Mouse (Mus musculus): ENCODE results near the gene Nagpa. TPM values are rescaled to one million over a fixed set of nuclear protein-coding genes. Genes with fewer than 3 reads are reported as not detected.

Gene Nagpa
- total RNA-seq (2023) = 26.2 TPM

DNA sequence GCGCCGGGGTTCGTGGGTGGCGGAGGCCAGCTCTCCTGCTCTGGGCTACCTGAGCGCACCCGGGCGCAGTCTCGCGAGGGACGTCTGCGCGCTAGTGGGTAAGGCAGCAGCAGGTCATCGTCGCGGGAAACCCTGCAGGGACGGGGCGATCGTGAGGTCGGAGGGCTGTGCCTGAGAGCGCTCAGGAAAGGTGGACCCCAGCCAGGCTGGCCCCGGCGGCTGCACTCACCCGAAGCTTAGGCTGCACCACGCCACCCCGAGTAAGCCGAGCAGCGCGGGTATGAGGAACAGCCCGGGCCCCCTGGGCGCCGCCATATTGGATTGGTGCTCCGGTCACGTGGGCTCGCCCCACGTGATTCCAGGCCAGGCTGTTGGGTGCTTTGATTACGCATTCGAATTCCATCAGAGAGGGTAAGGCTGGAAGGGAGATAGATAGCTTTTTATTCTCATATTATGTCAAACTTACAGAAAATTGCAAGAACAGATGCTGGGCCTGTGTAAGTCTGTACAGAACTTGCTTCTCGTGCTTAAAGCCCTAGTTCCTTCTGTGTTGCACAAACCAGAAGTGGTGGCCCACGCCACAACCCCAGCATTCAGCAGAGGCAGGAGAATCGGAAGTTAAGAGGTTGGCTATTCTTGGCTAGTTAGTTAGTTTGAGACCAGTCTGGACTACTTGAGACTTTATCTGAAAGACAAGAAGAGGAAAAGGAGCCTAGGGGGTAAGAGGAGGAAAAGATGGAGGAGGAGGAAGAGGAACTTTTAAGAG lies at the start of gene Nagpa:
Gene Nagpa, minus strand, starts transcription at position 345 of the 766 bp plus-strand sequence.

DNA sequence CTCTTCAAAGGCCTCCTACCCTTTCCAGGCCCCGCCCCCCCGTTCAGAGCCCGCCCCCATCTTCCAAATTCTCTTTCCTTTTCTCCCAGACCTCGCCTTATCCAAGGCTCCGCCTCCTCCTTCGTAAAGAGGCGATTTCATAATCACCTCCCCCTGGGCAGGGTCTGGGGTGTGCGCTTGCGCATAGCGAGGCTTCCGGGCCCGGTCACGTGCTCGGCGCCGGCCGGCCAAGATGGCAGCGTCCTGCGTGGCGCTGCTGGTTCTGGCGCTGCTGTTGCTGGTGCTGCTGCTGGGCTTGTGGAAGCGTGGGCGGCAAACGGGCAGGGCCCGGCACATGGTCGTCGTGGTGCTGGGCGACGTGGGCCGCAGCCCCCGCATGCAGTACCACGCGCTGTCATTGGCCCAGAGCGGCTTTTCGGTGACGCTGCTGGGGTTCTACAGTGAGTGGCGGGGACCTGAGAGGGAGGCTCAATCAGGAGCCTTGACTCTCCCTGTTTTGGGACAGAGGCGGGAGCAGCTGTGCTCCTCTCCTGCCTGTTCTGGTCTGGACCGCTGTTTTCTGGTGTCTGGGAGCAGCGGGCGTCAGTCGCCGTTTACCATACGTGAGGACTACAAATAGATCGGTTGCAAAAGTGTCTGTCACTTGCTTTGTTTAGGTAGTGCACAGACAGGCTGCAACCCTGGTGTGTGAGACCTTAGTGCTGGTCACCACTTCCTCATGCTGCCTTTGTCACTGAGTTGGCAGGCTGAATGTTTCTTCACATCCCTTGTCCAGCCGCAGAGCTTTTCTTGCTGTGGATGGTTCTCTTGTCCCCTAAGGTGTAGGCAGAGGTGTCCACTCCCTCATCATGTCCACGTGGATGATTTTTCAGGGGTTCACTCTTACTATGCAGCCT lies 29.9 kb upstream of the Nagpa start, which contains the start of gene Alg1:
Gene Alg1, plus strand, starts transcription at position 204 of the 896 bp plus-strand sequence.

DNA sequence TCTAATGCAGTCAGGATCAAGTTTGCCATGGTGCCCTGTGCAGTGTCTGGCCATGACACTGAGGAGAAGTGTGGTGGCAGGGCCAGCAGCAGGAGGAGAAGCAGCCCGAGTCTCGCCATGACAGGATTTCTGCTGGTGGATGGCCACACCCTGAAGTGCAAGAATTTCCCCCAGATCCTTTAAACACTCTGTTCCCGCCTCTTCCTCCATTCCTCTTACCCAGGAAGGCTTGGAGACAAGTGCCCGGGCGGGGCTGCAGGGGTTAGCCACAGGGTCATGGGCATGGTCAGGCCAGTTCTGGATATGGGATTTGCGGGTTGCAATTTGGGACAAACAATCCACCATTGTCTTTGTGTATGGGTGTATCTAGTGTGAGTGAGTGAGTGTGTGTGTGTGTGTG lies 18.3 kb upstream of the Nagpa start, which contains the start of gene AU021092:
Gene AU021092, minus strand, starts transcription at position 160 of the 400 bp plus-strand sequence.

DNA sequence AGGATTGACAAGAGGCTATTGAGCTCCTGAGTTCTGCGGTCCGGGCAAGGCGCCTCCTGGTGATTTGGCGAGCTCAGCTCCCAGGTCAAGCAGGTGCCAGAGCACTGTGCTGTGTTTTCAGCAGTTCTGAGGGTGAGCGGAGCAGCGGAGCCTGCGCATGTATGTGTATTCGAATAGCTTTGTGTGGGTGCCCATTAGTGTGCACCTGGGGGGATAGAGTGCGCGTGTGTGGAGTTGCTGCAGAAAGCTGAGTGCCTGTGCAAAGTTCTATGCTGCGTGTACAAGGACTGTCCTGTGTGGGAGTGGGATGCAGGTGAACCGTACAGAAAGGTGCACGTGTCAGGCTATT lies 56.8 kb downstream of the Nagpa start, which contains the start of gene Sec14l5:
Gene Sec14l5, plus strand, starts transcription at position 73 of the 349 bp plus-strand sequence.

Other genes starting within 250 kb of the Nagpa start
- gene Anks3, start 239.8 kb downstream of the Nagpa start, total RNA-seq (2023) = 74.7 TPM
- gene Sept12, start 206.2 kb downstream of the Nagpa start, total RNA-seq (2023) = not detected
- gene Smim22, start 196.7 kb downstream of the Nagpa start, total RNA-seq (2023) = not detected
- 19.8 TPM for gene Rogdi, start 190.5 kb downstream of the Nagpa start, total RNA-seq (2023)
- gene Glyr1, start 154.1 kb downstream of the Nagpa start, total RNA-seq (2023) = 111 TPM
- gene Ubn1, start 154.0 kb downstream of the Nagpa start, total RNA-seq (2023) = 103 TPM
- 0.46 TPM for gene Ppl, start 71.6 kb downstream of the Nagpa start, total RNA-seq (2023)
- not detected for gene Sec14l5, start 56.9 kb downstream of the Nagpa start, total RNA-seq (2023)
- not detected for gene AU021092, start 18.3 kb upstream of the Nagpa start, total RNA-seq (2023)
- gene Alg1, start 29.6 kb upstream of the Nagpa start, total RNA-seq (2023) = 40.1 TPM
- gene Eef2kmt, start 52.0 kb upstream of the Nagpa start, total RNA-seq (2023) = 21.0 TPM